Mouse (Mus musculus) thymus, adult 2 months (tissue): ENCODE results near the gene Tnni3k.

Experiments
- CTCF ChIP-seq: fragments of 200-500 bp; IDR thresholded peaks from 2 replicates; pipeline ENCODE4 v1.5.1; 2012; ENCODE audit warnings: mild to moderate bottlenecking, control low read depth, low read length, moderate library complexity, borderline replicate concordance; ENCODE audit not compliant: control insufficient read depth, poor library complexity, insufficient read depth; ENCODE audit errors: extremely low read depth
- POLR2A ChIP-seq: fragments of 200-500 bp; IDR thresholded peaks from 2 replicates; pipeline ENCODE4 v1.6.1; 2012; ENCODE audit warnings: mild to moderate bottlenecking, low read length, control low read depth, moderate library complexity; ENCODE audit not compliant: control insufficient read depth, poor library complexity, insufficient read depth; ENCODE audit errors: extremely low read depth

GRCm38 (mm10) chr3:154812893-154813292, 242.3 kb downstream of the Tnni3k start:
- no peak for TF ChIP-seq POLR2A
- no peak for TF ChIP-seq CTCF
